Mouse (Mus musculus) right cerebral cortex, adult 18-20 months (tissue): ENCODE results near the gene Scly.

Experiments
- DNase-seq: peaks from one replicate; pipeline ENCODE4 v3.0.0; 2022; ENCODE audit warnings: mixed read lengths

Gene Scly

DNA sequence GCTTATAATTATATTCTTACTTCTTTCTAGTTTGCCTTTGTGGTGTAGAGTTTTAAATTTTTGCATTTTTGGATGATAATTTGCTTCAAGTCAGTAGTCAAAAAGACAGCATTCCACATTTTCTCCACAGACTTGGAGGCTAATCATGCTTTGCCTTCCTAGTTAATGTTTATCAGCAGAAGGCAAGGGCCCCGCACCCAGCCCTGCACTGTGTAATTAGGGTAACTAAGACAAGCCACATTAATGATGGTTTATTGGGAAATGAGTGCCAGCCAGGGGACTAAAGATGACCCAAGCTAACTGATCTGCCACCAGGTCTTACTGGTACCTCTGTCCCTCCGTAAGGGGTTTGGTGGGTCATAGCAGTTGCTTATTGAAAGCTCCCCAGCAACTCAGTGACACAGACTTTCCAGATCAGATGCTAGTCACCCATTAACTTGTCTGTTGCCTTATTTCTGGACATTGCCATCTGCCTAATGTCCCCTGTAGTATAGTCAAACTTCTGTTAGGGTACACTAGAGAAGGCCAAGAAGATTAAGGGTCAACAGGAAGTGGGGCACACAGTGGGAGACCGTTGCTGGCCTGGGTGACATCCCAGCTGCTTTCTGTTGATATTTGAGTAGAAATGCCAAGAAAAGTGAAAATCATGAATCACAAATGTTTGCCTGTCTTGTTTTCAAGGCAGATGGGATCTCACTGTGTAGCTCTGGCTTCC lies 3.2 kb downstream of the Scly start:
- DNase-seq: no peak

DNA sequence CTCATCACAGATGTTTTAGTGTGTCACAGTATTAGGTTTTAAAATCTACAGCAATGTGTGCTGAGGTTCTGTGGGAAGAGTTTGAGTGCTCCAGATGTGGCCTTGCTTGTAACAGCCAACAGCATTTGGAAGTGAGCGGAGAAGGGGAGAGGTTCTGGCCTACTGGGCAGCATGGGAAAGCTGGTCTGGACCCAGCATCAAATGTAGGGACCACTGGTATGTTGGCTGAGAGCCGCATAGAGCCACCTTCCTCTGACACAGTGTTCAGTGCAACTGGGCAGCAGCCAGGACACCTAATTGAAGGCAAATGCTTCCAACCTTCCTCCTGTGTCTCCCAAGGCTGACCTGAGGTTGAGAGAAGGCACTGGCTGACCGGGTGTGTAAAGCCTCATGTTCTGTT lies 3.9 kb downstream of the Scly start:
- no peak for DNase-seq

DNA sequence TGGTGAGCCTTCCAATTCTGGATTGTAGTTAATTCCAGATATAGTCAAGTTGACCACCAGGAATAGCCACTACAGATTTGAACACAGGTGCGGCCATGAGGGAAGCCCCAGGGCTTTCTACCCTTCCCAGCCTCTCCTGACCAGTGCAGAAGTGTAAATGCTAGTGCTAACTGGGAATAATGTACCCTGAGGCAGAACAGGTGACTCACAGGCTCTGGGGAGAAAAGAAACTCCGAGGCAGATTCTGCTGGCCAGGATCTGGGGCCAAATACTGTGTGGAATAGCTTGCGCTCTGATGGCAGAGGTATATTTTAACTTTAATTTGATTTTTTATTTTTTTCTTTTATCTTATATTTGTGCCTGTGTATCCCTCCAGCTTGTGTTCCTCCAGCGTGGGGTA lies 6.5 kb downstream of the Scly start:
- no peak for DNase-seq

DNA sequence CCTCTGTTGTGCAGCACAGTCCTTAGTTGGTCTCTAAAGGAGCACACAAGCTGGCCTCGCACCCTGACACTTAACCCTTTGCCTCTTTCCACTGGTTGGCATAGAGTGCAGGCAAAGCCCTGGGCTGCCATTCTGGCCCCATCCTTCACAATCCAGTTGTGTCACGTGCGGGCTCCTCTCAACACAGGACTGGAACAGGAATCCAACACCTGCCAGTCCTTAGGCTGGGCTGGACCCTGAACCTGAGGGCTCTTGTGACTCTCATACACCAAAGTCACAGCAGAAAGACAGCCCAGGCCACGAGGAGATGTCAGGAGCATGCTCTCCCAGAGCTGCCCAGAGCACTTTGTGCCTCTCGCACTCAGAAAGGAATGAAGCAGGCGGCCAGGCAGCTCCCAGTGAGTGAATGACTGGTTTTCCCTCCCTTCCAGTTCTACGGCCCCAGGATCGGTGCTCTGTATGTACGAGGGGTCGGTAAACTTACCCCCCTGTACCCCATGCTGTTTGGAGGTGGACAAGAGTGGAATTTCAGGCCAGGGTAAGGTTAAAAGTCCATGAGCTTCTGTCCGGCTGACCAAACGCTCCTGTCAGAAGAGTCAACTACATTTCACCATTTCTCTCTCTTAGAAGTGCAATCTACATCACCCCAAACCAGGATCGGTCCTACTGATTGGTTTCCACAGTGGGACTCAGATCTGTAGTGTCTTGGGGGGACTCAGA lies 11.4 kb downstream of the Scly start:
- no peak for DNase-seq

DNA sequence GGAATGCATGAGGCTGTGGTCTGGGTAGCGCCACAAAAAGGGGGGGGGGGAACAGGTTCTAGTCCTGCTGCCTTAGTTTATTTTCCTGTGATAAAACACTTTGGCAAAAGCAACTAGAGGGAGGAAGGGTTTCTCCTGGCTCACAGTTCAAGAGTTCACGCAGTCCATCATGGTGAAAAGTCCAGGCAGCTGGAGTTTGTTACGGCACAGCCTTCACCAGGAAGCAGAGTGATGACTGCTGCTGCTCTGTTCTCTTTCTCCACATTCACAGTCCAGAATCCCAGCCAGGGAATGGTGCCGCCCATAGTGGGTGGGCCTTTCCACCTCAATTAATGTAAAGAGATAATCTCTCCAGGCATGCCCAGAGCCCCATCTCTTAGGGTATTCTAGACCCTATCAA lies 14.1 kb downstream of the Scly start:
- no peak for DNase-seq

DNA sequence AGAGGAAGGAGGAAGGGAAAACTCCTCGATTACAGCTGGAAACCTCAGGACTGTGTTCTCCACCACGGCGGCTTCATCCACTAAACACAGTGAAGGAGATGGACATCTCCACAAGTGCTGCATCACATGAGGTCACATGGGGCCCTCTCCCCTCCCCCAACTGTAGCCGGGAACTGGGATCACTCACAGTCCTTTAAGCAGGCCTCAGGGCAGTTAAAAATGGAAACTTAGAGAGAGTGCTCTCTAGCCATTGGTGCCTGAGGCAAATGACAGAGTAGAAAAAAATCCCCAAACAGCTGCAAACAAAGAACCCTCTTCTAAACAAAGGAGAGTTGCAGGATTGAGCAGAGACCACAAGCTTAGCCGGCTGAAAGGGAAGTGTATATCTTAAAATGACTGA lies 15.1 kb downstream of the Scly start:
- DNase-seq: no peak

DNA sequence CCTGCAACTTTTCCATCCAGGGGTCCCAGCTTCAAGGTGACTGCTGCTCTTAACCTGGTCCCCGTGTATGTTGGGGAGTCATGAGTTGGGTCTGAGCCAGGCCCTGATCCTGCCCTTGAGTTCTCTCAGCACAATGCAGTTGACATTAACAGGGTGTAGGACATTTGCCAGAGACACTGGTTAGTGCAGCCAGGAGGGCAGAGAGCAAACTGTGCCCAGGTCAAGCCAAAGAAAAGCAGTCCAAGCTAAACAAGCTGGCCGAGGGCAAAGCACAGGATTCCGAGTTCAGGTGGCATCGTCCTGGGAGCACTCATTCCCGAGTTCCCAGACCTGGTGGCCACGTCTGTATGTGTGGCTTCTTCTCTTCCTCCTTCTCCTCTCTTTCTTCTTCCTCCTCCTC lies 19.5 kb downstream of the Scly start:
- no peak for DNase-seq

DNA sequence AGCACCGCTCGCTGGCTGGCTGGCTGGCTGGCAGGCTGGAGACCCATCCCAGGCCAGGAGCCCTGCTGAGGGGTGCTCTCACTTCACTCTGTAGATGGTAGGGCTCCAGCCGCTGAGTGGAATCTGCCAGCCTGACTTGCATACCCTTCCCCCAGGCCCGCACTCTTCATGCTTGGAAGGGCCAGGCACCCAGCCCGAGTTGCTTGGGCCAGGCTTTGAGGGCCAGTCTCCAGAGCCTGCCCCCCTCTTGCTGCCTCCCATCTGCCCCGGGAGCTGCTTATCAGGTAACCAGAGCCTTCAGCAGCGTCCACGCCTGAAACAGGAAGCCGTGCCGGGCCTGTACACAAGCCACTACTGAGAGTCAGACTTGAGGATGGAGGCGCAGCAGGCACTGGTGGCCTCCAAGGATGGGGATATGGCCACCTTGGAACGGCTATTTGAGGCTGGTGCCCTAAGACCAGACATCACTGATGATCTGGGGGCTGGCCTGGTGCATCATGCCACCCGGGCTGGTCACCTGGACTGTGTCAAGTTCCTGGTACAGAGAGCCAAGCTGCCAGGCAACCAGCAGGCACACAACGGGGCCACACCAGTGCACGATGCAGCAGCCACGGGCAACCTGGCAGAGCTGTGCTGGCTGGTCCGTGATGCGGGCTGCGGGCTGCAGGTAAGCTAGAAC lies 23.8 kb downstream of the Scly start, which contains the start of gene Espnl:
Gene Espnl (plus strand): TSS at position 316 of the 679 bp plus-strand sequence.
- no peak for DNase-seq

DNA sequence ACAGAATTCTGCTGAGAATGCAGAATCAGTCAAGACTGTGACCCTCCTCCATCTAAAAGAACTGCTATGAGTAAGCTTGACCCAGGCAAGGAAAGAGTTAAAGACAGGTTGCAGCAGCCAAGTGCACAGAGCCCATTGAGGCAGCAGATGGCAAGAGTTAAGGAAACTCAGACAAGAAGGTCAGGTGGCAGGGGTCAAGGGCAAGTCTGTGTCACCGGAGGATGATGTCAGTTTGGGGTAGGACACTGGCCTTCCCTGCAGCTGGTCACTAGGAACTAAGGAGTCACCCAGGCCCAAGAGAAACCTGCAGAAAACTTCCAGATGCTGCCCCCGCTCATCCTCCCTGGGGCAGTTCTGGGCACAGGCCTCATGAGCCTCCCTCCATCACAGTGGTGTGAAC lies 26.5 kb downstream of the Scly start:
- no peak for DNase-seq

DNA sequence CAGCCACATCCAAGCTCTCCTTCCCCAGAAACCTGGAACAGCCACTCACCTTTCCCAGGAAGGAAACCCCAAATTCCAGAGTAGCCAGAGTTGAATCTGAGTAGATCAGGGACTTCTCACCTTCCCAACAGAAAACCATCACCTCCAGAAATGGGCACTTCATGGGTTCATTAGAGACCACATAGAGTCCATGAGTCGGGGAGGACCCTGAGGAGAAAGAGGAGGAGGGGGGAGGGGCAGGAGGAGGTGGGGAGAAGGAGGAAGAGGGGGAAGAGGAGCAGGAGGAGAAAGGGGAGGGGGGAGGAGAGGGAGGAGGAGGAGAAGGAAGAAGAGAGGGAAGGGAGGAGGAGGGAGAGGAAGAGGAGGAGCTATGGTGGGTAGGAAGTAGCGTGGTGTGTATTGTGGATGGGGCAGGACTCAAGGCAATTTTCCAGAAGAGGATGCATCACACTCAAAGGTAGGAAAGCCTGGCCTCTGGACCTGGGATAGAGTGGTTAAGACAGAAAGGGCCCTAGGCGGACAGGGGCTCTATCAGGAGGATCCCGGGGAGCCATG lies 27.4 kb downstream of the Scly start:
- no peak for DNase-seq

DNA sequence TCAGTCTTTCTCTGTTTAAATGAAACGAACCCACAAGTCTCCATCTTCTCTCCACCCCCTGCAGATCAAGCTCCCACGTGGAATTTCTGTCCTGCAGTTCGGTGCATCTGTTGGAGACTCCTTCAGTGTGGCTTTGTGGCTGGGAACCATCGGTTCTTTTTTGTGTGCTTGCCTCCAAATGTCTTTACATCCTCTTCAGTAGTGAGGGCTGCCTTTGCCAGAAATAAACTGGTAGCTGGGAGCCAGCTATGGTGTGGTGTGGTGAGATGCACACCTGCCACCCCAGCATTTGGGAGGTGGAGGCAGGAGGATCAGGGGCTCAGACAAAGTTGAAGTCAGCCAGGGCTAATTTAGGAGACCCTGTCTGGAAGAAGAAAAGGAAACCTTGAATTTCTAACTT lies 34.0 kb downstream of the Scly start:
- DNase-seq: peak; percentile 52

DNA sequence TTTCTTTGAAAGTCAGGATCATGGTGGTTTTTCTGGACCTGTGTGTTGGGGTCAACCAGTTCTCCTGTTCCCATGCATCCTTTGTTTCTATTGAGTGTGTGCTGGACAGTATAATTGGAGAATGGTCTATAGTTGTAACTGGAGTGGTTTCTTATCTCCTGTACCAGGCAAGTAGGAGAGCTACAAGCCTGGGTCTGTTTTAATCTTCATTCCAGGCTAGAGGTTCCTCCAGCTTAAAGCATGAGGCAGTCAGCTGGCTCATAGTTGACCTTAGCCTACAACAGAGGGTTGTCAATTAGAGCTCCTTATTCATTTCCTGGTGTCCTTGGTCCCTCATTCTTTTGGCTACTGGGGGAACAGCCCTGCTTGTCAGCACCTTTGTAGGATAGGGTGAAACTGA lies 35.4 kb downstream of the Scly start:
- no peak for DNase-seq

DNA sequence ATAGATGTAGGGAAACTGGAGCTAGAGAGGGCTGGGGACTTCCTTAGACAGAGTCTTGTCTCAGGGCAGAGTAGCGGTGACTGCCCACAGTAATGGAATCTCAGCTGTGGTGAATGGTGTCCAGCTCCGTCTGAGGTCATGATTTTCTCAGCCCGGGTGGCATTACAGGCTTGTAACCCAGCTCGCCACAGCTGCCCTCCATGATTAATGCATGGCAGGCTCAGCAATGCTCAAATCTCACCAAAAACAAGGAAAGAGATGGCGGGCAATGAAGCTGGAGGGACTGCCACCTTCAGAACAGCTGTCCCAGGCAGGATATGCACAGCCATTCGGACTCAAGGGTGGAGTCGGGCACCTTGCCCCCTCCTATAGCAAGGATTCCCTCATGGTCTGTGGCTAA lies 39.2 kb downstream of the Scly start:
- no peak for DNase-seq

DNA sequence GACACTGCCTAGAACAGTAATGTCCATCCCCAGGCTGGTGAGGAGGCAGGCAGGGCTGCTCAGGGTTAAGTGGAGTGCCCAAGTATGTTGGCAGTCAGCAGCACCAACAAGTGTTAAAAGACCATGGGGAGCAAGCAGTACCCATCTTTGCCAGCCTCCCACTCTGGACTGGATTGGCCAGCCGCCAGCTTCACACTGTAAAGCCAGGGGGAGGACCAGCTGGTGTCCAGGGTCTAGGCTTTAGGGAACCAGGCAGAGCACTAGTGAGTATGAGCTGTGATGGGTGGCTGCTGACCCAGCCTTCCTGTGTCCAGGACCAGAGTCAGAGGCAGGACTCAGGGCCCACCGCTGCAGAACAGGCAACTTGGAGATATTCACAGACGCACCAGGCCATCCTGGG lies 45.9 kb downstream of the Scly start:
- peak; percentile 32 for DNase-seq

DNA sequence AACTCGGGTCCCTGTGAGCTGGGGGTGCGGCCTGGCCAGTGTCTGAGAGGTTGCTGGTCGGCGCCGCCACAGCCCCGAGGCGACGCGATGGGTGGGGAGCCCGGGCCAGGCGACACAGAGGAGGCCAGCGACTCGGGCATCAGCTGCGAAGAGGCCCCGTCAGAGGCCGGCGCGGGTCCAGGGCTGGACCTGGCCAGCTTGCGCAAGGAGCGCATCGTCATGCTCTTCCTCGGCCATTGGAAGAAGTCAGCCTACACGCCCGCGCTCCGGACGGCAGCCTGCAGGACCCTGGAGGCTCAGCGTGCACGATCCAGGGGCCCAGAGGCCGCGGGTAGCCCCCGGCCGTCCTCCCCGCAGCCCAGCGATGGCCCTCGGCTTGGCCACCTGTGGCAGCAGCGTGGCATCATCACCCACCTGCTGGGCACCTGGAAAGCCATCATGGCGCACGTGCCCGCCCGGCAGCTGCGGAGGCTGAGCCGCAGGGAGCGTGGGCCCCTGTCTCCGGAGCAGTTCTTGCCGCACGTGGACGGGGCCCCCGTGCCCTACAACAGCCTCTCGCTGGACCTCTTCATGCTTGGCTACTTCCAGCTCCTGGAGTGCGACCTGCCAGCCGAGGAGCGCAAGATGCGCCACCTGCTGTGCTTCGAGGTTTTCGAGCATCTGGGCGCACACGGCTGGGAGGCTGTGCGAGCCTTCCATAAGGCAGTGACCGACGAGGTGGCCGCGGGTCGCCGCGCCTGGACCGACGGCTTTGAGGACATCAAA lies 47.0 kb downstream of the Scly start:
- no peak for DNase-seq

DNA sequence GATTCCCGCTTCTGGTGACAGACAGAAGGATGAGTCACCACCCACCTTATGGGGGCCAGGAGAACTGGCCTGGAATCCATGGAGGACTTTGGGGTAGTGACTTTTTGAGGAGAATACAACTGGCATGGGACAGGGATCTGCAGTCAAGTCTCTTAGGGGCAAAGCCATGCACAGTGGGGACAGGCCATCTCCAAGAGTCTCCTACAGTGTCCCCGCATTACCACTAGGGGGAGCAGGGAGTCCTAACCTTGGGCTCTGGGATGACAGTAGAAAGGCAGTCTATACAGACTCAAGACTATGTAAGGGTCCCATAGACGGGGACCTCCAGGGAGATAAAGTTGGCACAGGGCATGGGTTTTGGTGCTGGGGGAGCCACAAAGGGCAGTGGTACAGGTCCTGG lies 48.8 kb downstream of the Scly start:
- DNase-seq: peak; percentile 52

DNA sequence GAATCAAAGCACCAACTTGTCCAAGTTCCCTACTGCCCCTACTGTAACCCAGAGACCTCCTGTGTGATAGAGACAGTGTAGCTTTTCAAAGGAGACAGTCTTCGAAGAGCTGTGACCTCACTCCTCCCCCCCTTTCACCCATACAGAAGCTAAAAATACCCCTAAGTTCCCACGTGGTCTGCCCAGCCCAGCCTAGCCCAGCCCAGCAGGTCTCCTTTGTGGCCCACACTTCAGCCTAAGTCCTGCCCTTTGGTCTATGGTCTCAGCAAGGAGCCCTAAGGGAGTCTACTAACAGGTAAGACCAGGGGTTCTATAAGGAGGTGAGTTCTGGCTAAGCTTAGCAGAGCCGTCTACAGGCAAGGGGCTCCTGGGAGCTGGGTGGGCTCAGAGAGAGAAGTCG lies 52.7 kb downstream of the Scly start, which contains the start of gene Klhl30:
Gene Klhl30 (plus strand): TSS at position 176 of the 400 bp plus-strand sequence.
- no peak for DNase-seq

DNA sequence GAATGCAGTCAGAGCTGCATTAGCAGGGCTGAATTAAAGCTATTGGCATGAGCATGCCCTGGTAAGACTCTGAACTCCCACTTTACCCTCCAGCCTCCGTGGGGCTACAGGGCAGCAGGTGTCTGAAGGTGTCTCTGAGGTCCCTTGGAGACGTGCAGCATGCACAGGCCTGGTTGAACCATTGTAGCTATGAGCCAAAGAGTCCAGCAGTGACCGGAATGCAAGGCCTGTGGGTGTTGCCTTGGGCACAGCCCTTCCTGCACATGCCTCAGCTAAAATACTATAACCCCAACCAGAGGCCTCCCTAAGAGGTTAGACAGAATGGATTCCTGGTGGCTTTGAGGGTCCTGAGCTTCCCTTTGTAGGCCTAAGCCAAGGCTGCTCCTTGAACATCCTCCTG lies 53.1 kb downstream of the Scly start:
- no peak for DNase-seq

DNA sequence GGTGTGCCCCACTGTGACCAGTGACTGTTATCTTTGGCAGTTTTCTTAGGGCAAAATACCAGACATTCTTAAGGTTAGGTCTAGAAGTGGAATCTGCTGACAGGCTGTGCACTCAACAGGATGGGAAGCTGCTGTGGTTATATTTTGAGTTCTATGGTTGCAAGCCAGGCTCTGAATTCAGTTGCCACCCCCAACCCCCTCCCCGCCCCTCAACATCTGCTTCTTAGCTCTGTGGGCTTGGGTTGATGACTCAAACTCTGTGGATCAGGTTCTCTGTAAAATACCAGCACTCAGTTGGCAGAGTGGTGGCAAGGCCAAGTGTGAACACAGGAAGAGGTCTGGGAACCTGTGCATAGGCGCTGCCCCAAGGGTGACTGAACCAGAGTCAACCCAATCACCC lies 54.1 kb downstream of the Scly start:
- DNase-seq: peak; percentile 12

DNA sequence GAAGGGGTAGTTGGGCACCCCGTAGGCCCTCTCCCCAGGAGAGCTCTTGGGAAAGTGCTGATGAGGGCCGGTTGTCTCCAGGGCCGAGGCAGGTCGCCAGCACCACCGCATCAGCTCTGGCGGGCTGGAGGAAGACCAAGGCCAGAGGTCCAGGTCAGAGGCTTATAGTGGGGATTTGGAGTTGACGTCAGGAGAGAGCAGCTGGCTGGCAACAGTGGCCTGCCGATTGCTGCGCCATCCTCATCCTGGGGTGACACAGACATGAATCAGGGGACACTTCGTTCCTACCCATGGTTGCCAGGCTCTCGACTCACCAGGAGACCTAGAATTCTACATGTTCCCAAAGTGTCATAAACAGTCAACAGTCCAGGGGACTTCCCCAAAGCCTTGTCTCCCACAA lies 58.0 kb downstream of the Scly start:
- DNase-seq: no peak

DNA sequence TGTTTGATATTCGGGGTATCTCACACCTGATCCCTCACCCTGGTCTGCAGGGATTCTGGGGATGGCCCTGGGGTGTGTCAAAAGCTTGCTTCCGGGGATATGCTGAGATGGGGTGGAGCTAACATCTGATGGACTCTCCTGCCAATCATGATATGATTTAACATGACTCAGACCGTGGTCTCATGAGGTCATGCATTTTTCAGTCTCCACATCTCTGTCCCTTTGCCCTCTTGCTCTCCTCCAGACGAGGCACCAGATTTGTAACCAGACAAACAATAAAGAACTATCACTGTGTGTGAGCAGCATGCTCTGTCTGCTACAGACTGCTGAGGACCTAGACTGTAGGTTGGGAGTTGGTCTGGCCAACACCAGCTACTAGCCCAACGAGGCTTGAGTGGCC lies 64.0 kb downstream of the Scly start:
- no peak for DNase-seq

DNA sequence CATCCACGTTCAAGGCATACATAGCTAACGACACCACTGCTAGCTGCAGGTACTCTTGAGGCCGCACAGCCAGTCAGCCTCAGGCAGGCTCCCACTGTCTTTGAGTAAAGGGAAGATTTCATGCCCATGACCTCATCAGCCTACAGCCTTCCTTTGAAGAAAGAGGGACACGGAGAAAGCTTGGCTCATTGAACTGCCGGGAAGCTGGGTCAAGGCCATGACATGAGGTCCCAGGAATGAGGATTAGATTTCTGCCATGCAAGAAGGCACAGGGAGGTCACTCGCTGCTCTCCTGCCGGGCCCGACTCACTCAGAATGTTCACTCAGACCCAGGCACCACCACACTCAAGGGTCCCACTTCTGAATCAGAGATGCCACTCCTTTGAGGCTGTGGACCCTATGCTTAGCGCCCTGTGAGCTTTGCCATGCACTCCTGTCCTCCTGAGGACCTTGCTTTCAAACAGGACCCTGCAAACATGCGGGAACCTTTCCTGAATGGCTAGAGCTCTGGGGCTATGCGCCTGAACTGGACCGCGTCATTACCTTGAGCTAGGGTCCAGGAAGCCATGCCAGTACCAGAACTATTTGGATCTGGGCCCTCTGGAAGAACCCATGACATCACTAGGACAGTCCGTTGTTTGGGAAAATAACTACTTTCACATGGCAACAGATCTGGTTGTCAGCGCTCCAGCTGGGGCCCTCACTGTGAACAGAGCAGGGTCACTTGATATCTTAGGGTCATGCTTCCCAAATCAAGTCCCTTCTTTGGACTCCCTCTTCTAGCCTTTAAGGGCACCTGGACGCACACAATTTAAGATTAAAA lies 66.9 kb downstream of the Scly start:
- no peak for DNase-seq
